Mouse (Mus musculus) testis, adult 2 months (tissue): Measurements from ENCODE around the gene Slc4a1.

Source experiments
- CTCF ChIP-seq: fragments of 200-500 bp; IDR thresholded peaks from 2 replicates; pipeline ENCODE4 v1.5.1; 2012; ENCODE audit warnings: low read depth, mild to moderate bottlenecking, inconsistent platforms, low read length, moderate library complexity; ENCODE audit not compliant: control insufficient read depth, insufficient read depth, insufficient replicate concordance
- POLR2A ChIP-seq: fragments of 200-500 bp; IDR thresholded peaks from 2 replicates; pipeline ENCODE4 v1.6.1; 2012; ENCODE audit warnings: low read depth, mild to moderate bottlenecking, inconsistent platforms, low read length, moderate library complexity; ENCODE audit not compliant: control insufficient read depth

GRCm38 (mm10) chr11:102399107-102399506 lies 33.1 kb upstream of the Slc4a1 start:
- no peak for TF ChIP-seq CTCF
- TF ChIP-seq POLR2A: no peak
